In the genomic region with DNA sequence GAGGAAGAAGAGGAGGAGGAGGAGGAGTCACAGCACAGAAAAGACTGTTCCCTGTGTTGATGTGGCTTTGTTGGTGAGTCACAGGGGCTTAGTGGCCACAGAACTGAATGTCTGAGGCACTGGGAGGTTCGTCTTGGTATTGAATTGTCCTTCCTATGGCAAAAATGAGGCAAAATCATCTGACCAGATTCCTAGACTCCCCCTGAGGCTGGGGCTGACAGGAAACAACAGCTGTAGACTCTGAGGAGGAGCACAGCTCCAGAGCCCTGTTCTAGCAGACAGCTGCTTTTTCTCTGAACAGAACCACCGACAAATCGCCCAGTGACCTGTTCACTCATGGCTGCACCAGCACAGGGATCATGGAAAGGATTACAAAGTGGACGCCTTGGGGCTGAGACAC, we compare ENCODE assay signal across 9 mouse cellular contexts.
A peak's percentile ranks its signal among the peaks of the same experiment; 100 is the strongest.
DNase-seq lines count a peak whose midpoint lies in the region; ATAC-seq and TF ChIP-seq lines count a peak whose summit lies in the region.
"Had no signal": no experiment of that assay in that cellular context is flagged by ENCODE, and none has a peak within 500 bp of the region (broad histone marks: within the 10 kb centered on the region; RNA-seq: fewer than 3 reads in every experiment).

No protein-coding gene starts in this region.

- no peaks in the 10 kb centered on the region for H3K36me3 ChIP-seq in lung, embryonic 14.5 days (ENCODE audit: insufficient read depth)
- no peaks in the 10 kb centered on the region for H3K36me3 ChIP-seq in hindbrain, embryonic 13.5 days
- H3K36me3 ChIP-seq: hindbrain, embryonic 15.5 days had no signal

- no peak for TF ChIP-seq CTCF in gastrocnemius, adult 2 months (IDR thresholded peaks at IDR 0.05)
- TF ChIP-seq CTCF in lung, embryonic 14.5 days (IDR thresholded peaks at IDR 0.05; ENCODE audit: low read depth): no peak
- TF ChIP-seq CTCF in lung, adult 2 months (IDR thresholded peaks at IDR 0.05; ENCODE audit: insufficient read depth, low read length): no peak
- no peak for TF ChIP-seq CTCF in cerebellum, adult 2 months (IDR thresholded peaks at IDR 0.05; ENCODE audit: borderline replicate concordance, insufficient read depth, low read depth, low read length)

- H3K9ac ChIP-seq in lung, embryonic 14.5 days: no peak overlapping the region
- no peak overlapping the region for H3K9ac ChIP-seq in hindbrain, embryonic 13.5 days
- H3K9ac ChIP-seq: hindbrain, embryonic 15.5 days had no signal

- H3K4me3 ChIP-seq in gastrocnemius, adult 2 months: no peak overlapping the region
- H3K4me3 ChIP-seq in lung, embryonic 14.5 days (ENCODE audit: low read depth, low read length): no peak overlapping the region
- no peak overlapping the region for H3K4me3 ChIP-seq in lung, adult 2 months (replicated peaks; ENCODE audit: extremely low read depth, low read depth, low read length)
- H3K4me3 ChIP-seq in hindbrain, embryonic 13.5 days: no peak overlapping the region
- H3K4me3 ChIP-seq in cerebellum, adult 2 months (replicated peaks; ENCODE audit: insufficient read depth, low read depth, low read length): no peak overlapping the region
- H3K4me3 ChIP-seq: hindbrain, embryonic 15.5 days had no signal

- H3K27ac ChIP-seq in gastrocnemius, adult 2 months: peak overlapping the region; percentile 49
- no peak overlapping the region for H3K27ac ChIP-seq in lung, embryonic 14.5 days (ENCODE audit: low read depth)
- H3K27ac ChIP-seq in hindbrain, embryonic 13.5 days: peak overlapping the region; percentile 70; the same call in 1 of the 2 replicates
- H3K27ac ChIP-seq in cerebellum, adult 2 months (ENCODE audit: insufficient read depth, low read length): no peak overlapping the region

- intact Hi-C loops in gastrocnemius, adult 2 months (cut with DNase I): loop anchor here (5.0 kb wide), 1 partner anchor 224 kb away; no protein-coding TSS in a partner anchor
- intact Hi-C loops in gastrocnemius, postnatal 36 days (cut with DNase I): loop anchor here (5.0 kb wide), 1 partner anchor 229 kb away; no protein-coding TSS in a partner anchor

- no peak for TF ChIP-seq POLR2A in lung, adult 2 months (IDR thresholded peaks at IDR 0.05; ENCODE audit: borderline replicate concordance, extremely low read depth, low read depth, low read length)
- TF ChIP-seq POLR2A in cerebellum, adult 2 months (IDR thresholded peaks at IDR 0.05; ENCODE audit: borderline replicate concordance, insufficient read depth, low read length): no peak

- 26% methylated on average over 4 of the region's 4 CpGs for WGBS in lung, embryonic 14.5 days
- 54% methylated on average over 4 of the region's 4 CpGs for WGBS in lung, adult 2 months
- 28% methylated on average over 4 of the region's 4 CpGs for WGBS in hindbrain, embryonic 13.5 days
- 83% methylated on average over 4 of the region's 4 CpGs for WGBS in cerebellum, adult 2 months

- no peaks in the 10 kb centered on the region for H3K27me3 ChIP-seq in lung, embryonic 14.5 days (ENCODE audit: insufficient read depth, low read length)
- H3K27me3 ChIP-seq in hindbrain, embryonic 13.5 days: no peaks in the 10 kb centered on the region
- no peaks in the 10 kb centered on the region for H3K27me3 ChIP-seq in cerebellum, adult 2 months (ENCODE audit: control insufficient read depth, insufficient read depth, low read length)
- H3K27me3 ChIP-seq: hindbrain, embryonic 15.5 days had no signal

- H3K4me2 ChIP-seq in lung, embryonic 14.5 days: no peak overlapping the region
- H3K4me2 ChIP-seq in hindbrain, embryonic 13.5 days: no peak overlapping the region
- H3K4me2 ChIP-seq: hindbrain, embryonic 15.5 days had no signal

- ATAC-seq in lung, embryonic 14.5 days (ENCODE audit: insufficient read depth): no peak
- ATAC-seq in hindbrain, embryonic 13.5 days (ENCODE audit: low FRiP score): no peak

- DNase-seq in gastrocnemius, adult 2 months: no peak
- DNase-seq in gastrocnemius, postnatal 36 days: no peak
- DNase-seq in lung, embryonic 14.5 days: peak; percentile 43
- DNase-seq in lung, adult 2 months: no peak
- DNase-seq in retina, postnatal 1 day: peak; percentile 80
- DNase-seq in ovary, postnatal 14 days (ENCODE audit: low spot score): no peak
- no peak for DNase-seq in cerebellum, adult 2 months

- H3K9me3 ChIP-seq in lung, embryonic 14.5 days (ENCODE audit: low read depth, low read length): no peaks in the 10 kb centered on the region
- H3K9me3 ChIP-seq in hindbrain, embryonic 13.5 days: no peaks in the 10 kb centered on the region
- H3K9me3 ChIP-seq: hindbrain, embryonic 15.5 days had no signal

- peaks cover 20% of the 10 kb centered on the region for H3K4me1 ChIP-seq in lung, embryonic 14.5 days (ENCODE audit: insufficient read depth)
- H3K4me1 ChIP-seq in lung, adult 2 months (ENCODE audit: control insufficient read depth, insufficient read depth, low read length): peaks cover 5% of the 10 kb centered on the region; the same call in 1 of the 2 replicates
- peaks cover 71% of the 10 kb centered on the region for H3K4me1 ChIP-seq in hindbrain, embryonic 13.5 days (replicated peaks)
- H3K4me1 ChIP-seq in cerebellum, adult 2 months (ENCODE audit: control insufficient read depth, insufficient read depth, low read length): peaks cover 58% of the 10 kb centered on the region

Comparison
In these comparisons a context has a peak if more than half of its experiments do, and no peak if none do; other contexts are left out.
1. DNase-seq: peak in lung, embryonic 14.5 days (single experiment) and retina, postnatal 1 day (single experiment); none in gastrocnemius, adult 2 months (single experiment), gastrocnemius, postnatal 36 days (0 of 2), lung, adult 2 months (single experiment), ovary, postnatal 14 days (single experiment) and cerebellum, adult 2 months (0 of 2).
2. H3K27ac ChIP-seq: peak in gastrocnemius, adult 2 months (single experiment) and hindbrain, embryonic 13.5 days (single experiment); none in lung, embryonic 14.5 days (single experiment) and cerebellum, adult 2 months (single experiment).